Mouse (Mus musculus): ENCODE measurements around the gene Cox7a2l. TPM values are rescaled to one million over a fixed set of nuclear protein-coding genes. Genes with fewer than 3 reads are reported as not detected.
A peak's percentile ranks its signal among the peaks of the same experiment; 100 is the strongest.

Gene Cox7a2l
- 138 and 140 TPM in 2 replicates for polyA plus RNA-seq (2015; fragmentation: Nextera tagmentation; extraction: Ambion mirVana)

- H3K4me2 ChIP-seq (replicated peaks) = no peak within 1 kb of the TSS
- H3K36me3 ChIP-seq = no peaks in the 10 kb centered on the region
- no peak within 1 kb of the TSS for H3K4me3 ChIP-seq
- peaks cover 12% of the 10 kb centered on the region for H3K4me1 ChIP-seq
- WGBS = 95% methylated on average over 8 of the region's 8 CpGs
- no peak for ATAC-seq (ENCODE audit: low FRiP score, low read depth)
- no peak within 1 kb of the TSS for H3K9ac ChIP-seq
- H3K27ac ChIP-seq = no peak within 1 kb of the TSS
- no peaks in the 10 kb centered on the region for H3K27me3 ChIP-seq
- H3K9me3 ChIP-seq = no peaks in the 10 kb centered on the region
Observed at GRCm38 (mm10) chr17:83517280-83518015, at the start of gene Cox7a2l. Gene Cox7a2l, minus strand, starts transcription at chr17:83517330.

- Histone ChIP-seq H3K27ac (no peak overlapping the region), H3K36me3 (no peaks in the 10 kb centered on the region), H3K9me3 (no peaks in the 10 kb centered on the region), H3K4me1 (0 out of 2 replicates have a peak, but pooled peaks cover 3% of the 10 kb centered on the region), H3K4me2 (replicated peaks) (no peak overlapping the region), H3K27me3 (no peaks in the 10 kb centered on the region), H3K9ac (no peak overlapping the region), H3K4me3 (no peak overlapping the region)
- 33% methylated on average over 4 of the region's 4 CpGs for WGBS
- no peak for ATAC-seq (ENCODE audit: low FRiP score, low read depth)
Observed at GRCm38 (mm10) chr17:83565506-83565905, 48.4 kb upstream of the Cox7a2l start.

DNA sequence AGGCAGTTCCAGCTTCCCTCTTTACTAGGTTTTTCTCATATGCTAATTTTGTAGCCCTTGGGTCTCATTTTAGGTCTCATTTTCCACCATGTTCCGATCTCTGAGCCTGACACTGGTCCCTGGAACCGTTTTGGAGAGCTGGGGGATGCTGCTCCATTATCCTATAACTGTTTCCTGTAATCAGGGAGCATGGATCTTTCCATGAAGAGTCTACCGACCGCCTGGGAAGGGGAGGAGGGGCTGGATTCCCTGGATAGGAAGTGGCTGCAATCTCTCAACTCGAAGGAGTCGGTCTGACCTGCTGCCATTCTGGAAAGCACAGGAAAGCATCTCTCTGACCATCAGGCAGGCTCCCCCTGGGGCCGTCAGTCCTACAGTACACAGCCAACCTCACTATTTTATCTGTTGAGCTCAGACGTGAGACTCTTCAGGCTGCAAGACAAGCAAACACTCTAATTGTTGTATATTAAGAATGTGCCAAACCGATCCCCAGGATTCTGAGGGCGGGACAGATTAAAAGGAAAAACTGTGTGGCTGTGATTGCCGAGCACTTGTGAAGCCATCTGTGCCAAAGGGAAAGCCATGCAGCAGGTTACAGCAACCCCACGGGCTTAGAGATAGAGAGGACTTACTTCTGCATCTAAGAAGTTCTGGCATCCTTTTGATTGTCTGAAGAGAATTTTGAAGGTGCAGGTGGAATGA, 47.1 kb upstream of the Cox7a2l start:
- Histone ChIP-seq H3K4me3 (no peak overlapping the region), H3K27me3 (no peaks in the 10 kb centered on the region), H3K9ac (no peak overlapping the region), H3K4me2 (replicated peaks) (no peak overlapping the region), H3K4me1 (0 out of 2 replicates have a peak, but pooled peaks cover 3% of the 10 kb centered on the region), H3K9me3 (no peaks in the 10 kb centered on the region), H3K27ac (no peak overlapping the region), H3K36me3 (no peaks in the 10 kb centered on the region)
- WGBS = 58% methylated on average over 12 of the region's 12 CpGs
- no peak for ATAC-seq (ENCODE audit: low FRiP score, low read depth)

DNA sequence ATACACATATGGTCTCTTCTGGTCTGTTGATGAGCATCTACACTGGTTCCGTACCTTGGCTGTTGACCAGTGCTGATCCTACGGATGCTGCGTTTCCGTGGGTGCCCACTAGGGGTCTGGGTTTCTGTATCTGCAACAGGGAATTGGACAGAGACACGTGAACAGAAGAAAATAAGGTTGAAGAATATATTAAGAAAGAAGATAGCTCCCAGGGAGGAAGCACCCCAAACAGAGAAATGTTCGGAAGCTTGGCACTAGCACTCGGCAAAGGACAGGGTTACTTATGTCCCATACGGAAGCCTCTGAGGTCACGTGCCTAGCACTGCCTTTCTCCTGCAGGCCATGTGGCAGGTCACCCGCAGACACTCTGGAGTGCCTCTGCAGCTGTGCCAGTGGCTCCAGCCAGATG, 46.6 kb upstream of the Cox7a2l start:
- 50% methylated on average over 10 of the region's 10 CpGs for WGBS
- no peak overlapping the region for H3K27ac ChIP-seq
- H3K4me2 ChIP-seq (replicated peaks) = peak overlapping the region; percentile 25; the same call in 1 of the 2 replicates
- no peak overlapping the region for H3K9ac ChIP-seq
- no peak overlapping the region for H3K4me3 ChIP-seq
- H3K27me3 ChIP-seq = no peaks in the 10 kb centered on the region
- H3K9me3 ChIP-seq = no peaks in the 10 kb centered on the region
- peak; percentile 32; the same call in 1 of the 2 replicates for ATAC-seq (ENCODE audit: low FRiP score, low read depth)
- 0 out of 2 replicates have a peak, but pooled peaks cover 3% of the 10 kb centered on the region for H3K4me1 ChIP-seq
- H3K36me3 ChIP-seq = no peaks in the 10 kb centered on the region

DNA sequence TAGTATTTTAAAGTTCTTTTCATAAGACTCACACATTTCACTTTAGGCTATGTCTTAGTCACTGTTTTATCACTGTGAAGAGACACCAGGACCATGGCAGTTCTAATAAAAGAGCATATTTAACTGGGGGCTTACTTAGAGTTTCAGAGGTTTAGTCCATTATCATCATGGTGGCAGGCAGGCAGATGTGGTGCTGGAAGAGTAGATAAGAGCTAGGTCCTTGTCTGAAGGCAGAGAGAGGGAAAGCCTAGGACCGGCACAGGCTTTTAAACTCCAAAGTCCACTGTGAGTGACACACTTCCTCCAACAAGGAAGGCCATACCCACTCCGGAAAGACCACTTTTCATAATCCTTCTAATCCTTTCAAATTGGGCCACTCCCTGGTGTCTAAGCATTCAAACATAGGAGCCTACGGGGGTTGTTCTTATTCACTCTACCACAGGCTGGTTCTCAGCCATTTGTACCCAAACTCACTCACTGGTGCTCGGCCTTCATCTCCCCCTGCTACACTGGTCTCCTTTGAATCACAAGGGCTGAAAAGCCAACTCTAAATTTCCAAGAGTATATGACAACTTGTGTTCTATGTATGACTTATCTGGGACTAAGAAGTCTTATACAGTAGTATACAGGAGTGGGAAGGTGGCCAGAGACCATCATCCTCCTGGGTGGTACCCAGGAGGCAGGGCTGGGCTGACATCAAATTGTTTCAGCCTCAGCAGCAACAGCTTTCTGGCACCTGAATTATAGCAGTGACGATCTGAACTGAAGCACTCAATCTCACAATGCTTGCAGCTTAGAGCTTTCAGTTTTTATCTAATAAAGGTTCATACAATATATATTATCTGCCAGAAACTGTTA, 45.3 kb upstream of the Cox7a2l start:
- H3K27ac ChIP-seq = no peak overlapping the region
- H3K4me2 ChIP-seq (replicated peaks) = no peak overlapping the region
- no peaks in the 10 kb centered on the region for H3K36me3 ChIP-seq
- no peaks in the 10 kb centered on the region for H3K27me3 ChIP-seq
- H3K4me3 ChIP-seq = no peak overlapping the region
- no peak for ATAC-seq (ENCODE audit: low FRiP score, low read depth)
- H3K4me1 ChIP-seq = 0 out of 2 replicates have a peak, but pooled peaks cover 3% of the 10 kb centered on the region
- WGBS = 95% methylated on average over 5 of the region's 5 CpGs
- H3K9me3 ChIP-seq = no peaks in the 10 kb centered on the region
- H3K9ac ChIP-seq = no peak overlapping the region

- Histone ChIP-seq H3K27ac (no peak overlapping the region), H3K9me3 (no peaks in the 10 kb centered on the region), H3K27me3 (no peaks in the 10 kb centered on the region), H3K4me3 (no peak overlapping the region), H3K9ac (no peak overlapping the region), H3K36me3 (no peaks in the 10 kb centered on the region), H3K4me2 (replicated peaks) (no peak overlapping the region), H3K4me1 (0 out of 2 replicates have a peak, but pooled peaks cover 3% of the 10 kb centered on the region)
- WGBS = 69% methylated on average over 8 of the region's 8 CpGs
- no peak for ATAC-seq (ENCODE audit: low FRiP score, low read depth)
Observed at GRCm38 (mm10) chr17:83559081-83559480, 42.0 kb upstream of the Cox7a2l start.

DNA sequence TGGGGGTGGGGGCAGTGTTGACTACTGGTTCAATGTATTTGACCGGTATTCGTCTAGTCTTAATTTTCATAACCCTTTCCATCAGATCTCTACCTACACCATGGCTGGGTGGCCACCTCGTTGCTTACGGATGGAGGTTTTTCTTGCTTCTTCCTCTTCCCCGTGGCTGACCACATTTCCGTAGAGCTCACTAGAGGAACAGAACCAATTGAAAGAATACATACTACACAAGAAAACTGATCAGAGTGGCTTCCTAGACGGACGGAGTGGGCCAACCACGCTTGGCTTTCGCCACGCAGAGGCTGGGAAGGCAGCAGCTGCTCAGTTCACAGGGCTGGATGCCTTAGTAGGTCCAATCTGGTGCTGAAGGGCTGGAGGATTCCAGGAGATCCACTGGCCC, 38.7 kb upstream of the Cox7a2l start:
- WGBS = 94% methylated on average over 11 of the region's 11 CpGs
- no peaks in the 10 kb centered on the region for H3K4me1 ChIP-seq
- H3K4me3 ChIP-seq = no peak overlapping the region
- no peaks in the 10 kb centered on the region for H3K36me3 ChIP-seq
- no peak for ATAC-seq (ENCODE audit: low FRiP score, low read depth)
- no peak overlapping the region for H3K4me2 ChIP-seq (replicated peaks)
- H3K27me3 ChIP-seq = no peaks in the 10 kb centered on the region
- H3K27ac ChIP-seq = no peak overlapping the region
- no peak overlapping the region for H3K9ac ChIP-seq
- H3K9me3 ChIP-seq = no peaks in the 10 kb centered on the region

GRCm38 (mm10) chr17:83554997-83555396, 37.9 kb upstream of the Cox7a2l start:
- Histone ChIP-seq H3K9me3 (no peaks in the 10 kb centered on the region), H3K27ac (no peak overlapping the region), H3K4me3 (no peak overlapping the region), H3K9ac (no peak overlapping the region), H3K4me2 (replicated peaks) (no peak overlapping the region), H3K4me1 (no peaks in the 10 kb centered on the region), H3K36me3 (no peaks in the 10 kb centered on the region), H3K27me3 (no peaks in the 10 kb centered on the region)
- no peak for ATAC-seq (ENCODE audit: low FRiP score, low read depth)
- WGBS = 86% methylated on average over 7 of the region's 7 CpGs

- peaks cover 14% of the 10 kb centered on the region for H3K4me1 ChIP-seq
- 24% methylated on average over 12 of the region's 12 CpGs for WGBS
- no peak for ATAC-seq (ENCODE audit: low FRiP score, low read depth)
- H3K4me3 ChIP-seq = no peak overlapping the region
- no peak overlapping the region for H3K4me2 ChIP-seq (replicated peaks)
- H3K36me3 ChIP-seq = no peaks in the 10 kb centered on the region
- peaks cover 52% of the 10 kb centered on the region for H3K27me3 ChIP-seq
- H3K9me3 ChIP-seq = no peaks in the 10 kb centered on the region
- H3K9ac ChIP-seq = no peak overlapping the region
- H3K27ac ChIP-seq = no peak overlapping the region
Observed at GRCm38 (mm10) chr17:83548501-83549233, 31.5 kb upstream of the Cox7a2l start.

DNA sequence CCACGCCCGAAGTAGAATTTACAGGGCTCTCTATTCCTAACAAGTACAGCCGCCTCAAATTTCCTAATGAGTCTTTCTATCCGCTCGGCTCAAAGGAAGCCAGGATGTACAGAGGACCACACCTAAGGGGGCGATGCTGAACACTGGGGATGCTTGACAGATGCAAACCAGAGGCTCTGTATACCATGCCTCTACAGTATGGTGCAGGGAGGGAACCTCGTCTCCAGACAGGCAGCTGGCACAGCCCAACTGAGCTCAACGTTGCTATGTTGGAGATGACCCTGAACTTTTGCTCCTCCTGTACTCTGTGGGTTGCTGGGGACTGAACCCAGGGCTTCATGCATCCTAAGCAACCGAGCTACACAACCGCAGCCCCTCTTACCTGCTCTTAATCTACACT, 30.0 kb upstream of the Cox7a2l start:
- Histone ChIP-seq H3K27ac (no peak overlapping the region), H3K9ac (no peak overlapping the region), H3K9me3 (no peaks in the 10 kb centered on the region), H3K4me3 (no peak overlapping the region), H3K27me3 (peaks cover 52% of the 10 kb centered on the region), H3K36me3 (no peaks in the 10 kb centered on the region), H3K4me2 (replicated peaks) (no peak overlapping the region), H3K4me1 (peaks cover 14% of the 10 kb centered on the region)
- WGBS = 31% methylated on average over 10 of the region's 10 CpGs
- ATAC-seq (ENCODE audit: low FRiP score, low read depth) = no peak

All from limb, embryonic 13.5 days (tissue).